Mouse (Mus musculus) adrenal gland, postnatal 36 days (tissue): ENCODE measurements around the gene Iqcm. TPM values are rescaled to one million over a fixed set of nuclear protein-coding genes. Genes with fewer than 3 reads are reported as not detected.

Source experiments
- total RNA-seq, 2 experiments: library from RNA; stranded (reverse); gene quantifications; 2 replicates each; pipeline ENCODE4 v1.2.3; 2021

Gene Iqcm
- total RNA-seq, 2 experiments from 2014 or later: not detected

Other genes starting within 250 kb of the Iqcm start
- gene Rasd2, start 234.8 kb upstream of the Iqcm start, total RNA-seq: 1 to 10 TPM; 2.0 to 2.8 TPM
- under 1 TPM in 1 of 2 experiments, not detected in 1; 0.43 TPM for gene Gm10358, start 42.1 kb upstream of the Iqcm start, total RNA-seq